Mouse (Mus musculus): ENCODE results near the gene Best2.
A peak's percentile ranks its signal among the peaks of the same experiment; 100 is the strongest.

Best2 gene

GRCm38 (mm10) chr8:84982499-84983011 lies 31.8 kb downstream of the Best2 start:
- no peak for DNase-seq (ENCODE audit: low read depth, low spot score)

GRCm38 (mm10) chr8:84981644-84982498 lies 32.5 kb downstream of the Best2 start:
- DNase-seq (ENCODE audit: low read depth, low spot score): no peak

GRCm38 (mm10) chr8:84980622-84981358 lies 33.5 kb downstream of the Best2 start:
- peak; percentile 80 for DNase-seq (ENCODE audit: low read depth, low spot score)

DNA sequence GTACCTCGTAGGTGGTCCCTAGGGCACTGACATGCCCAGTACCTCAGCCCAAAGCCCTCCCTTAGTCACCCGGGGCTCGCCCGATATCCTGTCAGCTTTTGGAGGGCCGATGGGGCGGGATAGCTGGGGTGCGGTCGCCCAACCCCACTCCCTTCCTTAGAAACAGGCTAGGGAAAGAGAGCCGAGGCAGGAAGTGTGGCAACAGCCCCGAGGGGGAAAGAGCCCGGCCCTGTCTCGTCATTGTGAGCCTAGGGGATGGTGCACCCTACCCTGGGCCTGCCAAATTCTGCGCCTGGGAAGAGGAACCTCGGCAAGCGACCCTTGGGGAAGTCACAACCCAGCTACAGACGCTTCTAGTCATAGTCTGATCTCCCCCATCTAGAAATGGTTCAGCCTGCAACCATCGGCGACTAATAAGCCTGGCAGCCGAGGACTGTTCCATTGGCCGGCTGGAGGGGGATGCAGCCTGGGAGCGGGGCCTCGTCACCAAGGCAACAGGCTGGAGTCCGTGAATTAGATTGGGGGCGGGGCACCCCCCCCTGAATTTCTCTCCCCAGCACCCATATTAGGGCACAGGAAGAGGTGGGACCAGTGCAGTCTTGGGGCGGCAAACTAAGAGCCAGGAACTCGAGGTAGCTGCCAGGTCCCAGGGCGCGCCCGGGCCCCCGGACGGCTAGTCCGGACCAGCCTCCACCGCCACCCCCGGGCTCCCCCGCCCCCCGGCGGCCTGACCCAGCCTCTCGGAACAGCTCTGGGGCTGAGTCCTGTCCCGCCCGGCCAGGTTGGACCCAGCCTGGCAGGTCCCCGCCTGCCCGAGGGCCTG lies 34.5 kb downstream of the Best2 start:
- peak; percentile 93 for DNase-seq (ENCODE audit: low read depth, low spot score)

- peak; percentile 99 for DNase-seq (ENCODE audit: low read depth, low spot score)
Observed at GRCm38 (mm10) chr8:84978248-84978940, 35.9 kb downstream of the Best2 start, which contains the start of gene Junb. Gene Junb (minus strand): TSS chr8:84978718.

GRCm38 (mm10) chr8:84977435-84978247 lies 36.7 kb downstream of the Best2 start:
- no peak for DNase-seq (ENCODE audit: low read depth, low spot score)

- DNase-seq (ENCODE audit: low read depth, low spot score): no peak
Observed at GRCm38 (mm10) chr8:84976763-84977434, 37.4 kb downstream of the Best2 start.

DNA sequence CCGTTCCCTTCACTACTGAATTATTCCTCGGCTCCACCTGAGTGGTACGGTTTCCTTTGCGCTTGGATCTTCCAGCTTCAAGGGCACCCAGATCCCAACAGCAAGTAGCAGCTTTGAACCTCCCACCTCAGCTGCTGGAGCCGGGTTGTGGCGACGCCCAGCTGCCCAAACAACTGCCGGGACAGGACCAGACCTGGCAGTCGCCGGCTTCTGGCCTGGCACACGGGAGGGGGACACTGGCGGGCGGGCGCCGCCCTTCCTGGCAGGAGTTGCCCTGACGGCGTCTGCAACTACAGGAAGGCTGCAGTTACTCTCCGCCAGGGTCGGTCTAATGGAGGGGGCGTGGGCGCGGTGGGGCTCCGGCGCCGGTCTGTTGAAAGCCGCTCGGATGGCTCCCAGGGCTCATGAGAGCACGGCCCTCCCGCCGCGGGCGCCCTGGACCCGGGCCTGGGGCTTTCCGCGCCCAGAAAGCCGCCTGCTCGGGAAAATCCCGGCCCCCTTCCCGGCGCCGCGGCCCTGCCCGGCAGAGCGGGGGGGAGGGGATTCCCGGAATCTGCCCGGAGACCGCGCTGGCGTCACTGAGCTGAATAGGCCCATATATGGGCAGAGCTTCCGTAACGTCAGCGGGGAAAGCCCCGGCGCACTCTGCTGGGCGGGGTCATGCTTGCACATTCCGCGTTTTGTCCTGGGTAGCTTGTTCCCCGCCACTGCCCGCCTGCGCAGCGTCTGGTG lies 38.1 kb downstream of the Best2 start:
- DNase-seq (ENCODE audit: low read depth, low spot score): peak; percentile 96

DNA sequence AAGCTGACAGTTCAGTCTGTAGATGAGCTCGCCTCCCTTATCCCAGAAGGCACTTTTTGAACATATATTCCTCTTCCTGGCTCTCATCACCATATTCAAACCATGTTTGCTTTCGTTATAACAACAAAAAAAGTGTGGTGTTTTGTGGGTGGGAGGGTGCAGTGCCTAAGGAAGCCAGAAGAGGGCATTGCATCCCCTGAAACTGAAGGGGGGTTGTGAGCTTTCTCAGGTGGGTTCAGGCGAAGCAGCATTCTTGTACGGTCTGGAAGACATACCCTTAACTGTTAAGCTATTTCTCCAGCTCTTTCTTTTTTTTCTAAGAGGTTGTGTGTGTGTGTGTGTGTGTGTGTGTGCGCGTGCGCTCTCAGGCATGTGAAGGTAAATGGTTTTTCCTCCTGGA lies 38.9 kb downstream of the Best2 start:
- no peak for DNase-seq (ENCODE audit: low read depth, low spot score)

DNA sequence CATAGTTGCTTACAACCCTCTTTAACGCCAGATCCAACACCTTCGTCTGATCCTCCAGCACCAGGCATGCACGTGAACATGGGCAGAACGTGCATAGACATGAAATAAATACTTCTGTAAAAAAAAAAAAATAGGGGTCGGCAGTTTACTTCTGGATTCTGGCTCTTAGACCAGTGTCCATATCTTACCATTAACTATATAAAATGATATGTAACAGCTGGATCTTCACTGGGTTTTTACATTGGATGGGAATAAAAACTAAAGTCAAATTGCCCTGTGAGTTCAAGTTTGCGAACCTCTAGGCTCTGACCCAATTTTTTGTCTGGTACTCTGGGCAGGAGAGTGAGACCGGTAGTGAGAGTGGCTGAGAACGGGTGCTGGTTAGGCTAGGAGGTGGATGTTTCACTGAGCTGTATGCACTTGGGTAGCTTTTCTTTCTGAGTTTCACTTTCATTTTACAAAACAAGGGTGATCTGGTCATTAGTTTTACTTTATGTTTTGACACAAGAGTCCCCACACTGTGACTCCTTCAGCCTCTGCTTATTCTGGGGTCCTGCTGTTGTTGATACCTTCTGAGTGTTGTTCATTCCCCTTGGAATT lies 39.7 kb downstream of the Best2 start:
- DNase-seq (ENCODE audit: low read depth, low spot score): no peak

DNA sequence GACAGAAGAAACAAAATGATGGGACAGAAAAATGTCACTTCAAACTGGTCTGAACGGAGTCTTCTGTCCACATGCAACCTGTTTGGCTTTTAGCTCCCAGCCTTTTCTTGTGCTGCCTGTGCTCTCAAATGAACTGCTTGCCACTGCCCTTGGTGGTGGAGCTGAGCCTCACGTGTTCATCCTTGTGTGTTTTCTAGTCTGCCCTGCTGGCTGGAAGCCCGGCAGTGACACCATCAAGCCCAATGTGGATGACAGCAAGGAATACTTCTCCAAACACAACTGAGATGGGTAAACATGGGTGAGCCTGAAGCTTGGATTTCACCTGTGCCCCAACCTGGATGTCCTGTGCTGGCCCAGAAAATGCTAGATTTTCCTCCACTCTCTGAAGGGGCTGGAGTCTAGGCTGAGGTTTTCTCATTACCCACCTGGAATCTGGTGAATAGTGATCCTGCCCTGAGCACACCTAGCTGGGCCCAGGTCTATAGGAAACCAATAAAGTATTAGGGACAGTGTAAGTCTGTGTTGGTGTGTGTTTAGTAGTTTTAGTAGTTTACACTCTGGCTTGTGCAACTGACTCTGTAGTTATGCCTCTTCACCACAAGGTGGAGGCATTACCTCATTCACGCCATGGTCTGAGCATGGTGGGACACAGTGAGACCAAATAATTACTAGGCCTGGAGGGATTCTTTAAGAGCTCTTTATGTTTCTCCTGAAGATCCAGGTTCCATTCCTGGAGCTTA lies 40.4 kb downstream of the Best2 start:
- DNase-seq (ENCODE audit: low read depth, low spot score): no peak

DNA sequence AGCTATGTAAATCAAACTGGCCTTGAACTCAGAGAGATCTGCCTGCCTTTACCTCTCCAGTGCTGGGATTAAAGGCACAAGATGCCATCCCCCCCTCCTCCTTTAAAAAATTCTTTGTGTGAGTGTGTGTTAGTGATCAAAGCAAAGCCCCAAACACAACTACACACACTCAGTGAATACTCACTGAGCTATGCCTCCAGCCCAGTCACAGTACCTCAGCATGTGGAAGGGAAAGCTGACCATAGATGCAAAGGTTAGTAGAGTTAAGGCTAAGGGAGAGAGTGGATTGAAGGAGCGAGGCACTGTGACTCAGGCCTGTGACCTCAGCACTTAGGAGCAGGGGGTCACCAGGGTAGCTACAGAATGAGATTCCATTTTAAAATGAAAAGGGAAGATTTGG lies 41.3 kb downstream of the Best2 start:
- no peak for DNase-seq (ENCODE audit: low read depth, low spot score)

DNA sequence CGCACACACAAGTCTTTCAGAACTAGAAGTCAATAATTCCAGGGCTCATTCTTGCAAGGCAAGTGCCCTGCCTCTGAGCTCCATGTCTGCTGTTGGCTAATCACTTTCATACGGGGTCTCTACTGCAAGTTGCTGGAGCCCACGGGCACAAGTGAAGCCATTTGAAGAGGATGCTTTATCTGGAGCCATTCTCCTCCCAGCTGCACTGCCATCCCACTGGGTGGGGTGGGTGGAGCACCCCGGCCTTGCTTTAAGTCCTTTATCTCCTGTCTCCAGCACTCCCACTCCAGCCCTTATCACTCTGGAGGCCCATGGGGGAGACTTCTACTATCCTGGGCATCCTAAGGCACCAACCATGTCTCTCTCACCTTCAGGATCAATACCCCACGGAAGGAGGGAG lies 43.4 kb downstream of the Best2 start:
- no peak for DNase-seq (ENCODE audit: low read depth, low spot score)

GRCm38 (mm10) chr8:84970135-84970790 lies 44.1 kb downstream of the Best2 start:
- DNase-seq (ENCODE audit: low read depth, low spot score): no peak

DNA sequence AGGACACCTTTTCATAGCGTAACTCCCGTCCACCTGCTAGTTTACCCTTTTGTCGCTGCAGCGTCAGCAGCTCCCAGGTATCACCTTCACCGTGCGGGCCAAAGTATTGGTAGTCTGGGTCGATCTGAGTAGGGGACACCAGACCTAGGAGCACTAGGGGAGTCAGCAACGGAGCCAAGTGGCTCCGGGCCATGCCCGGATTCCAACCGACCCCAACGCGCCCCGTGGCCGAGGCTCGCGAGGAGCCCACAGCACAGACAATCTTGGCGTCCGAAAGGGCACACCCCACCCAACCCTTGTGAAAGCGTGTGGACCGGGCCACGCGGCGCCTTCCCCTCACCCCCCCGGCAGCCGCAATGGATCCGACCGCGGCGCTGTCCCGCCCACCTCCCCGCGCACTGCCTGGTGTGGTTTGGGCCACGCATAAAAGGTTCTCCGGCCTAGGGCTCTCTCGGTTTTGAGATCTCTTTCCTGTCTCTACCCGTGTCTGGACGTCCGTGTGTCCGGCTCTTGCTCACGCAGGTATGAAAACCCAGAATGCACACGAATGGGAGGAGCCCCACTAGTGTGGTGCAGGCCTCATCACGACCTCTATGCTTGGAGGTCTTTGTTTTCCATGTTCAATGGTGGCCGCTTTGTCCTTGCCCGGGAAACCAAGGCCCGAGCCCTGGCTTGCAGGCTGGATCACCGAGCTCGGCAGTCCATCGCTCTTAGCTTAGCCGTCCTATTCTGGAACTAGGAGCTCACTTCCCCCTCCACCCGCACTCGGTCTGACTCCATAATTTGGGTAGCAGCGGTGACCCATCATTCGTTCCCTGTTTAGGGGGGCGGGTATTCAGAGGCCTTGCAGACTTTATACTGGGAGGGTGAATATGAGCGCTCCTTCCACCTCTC lies 44.8 kb downstream of the Best2 start, which contains the start of the genes Gm49661, Prdx2 and Rnaseh2a:
Gene Gm49661, minus strand, starts transcription at position 193 of the 894 bp plus-strand sequence.
Gene Prdx2, plus strand, starts transcription at position 347 of the 894 bp plus-strand sequence.
Gene Rnaseh2a, minus strand, starts transcription at position 527 of the 894 bp plus-strand sequence.
- no peak for DNase-seq (ENCODE audit: low read depth, low spot score)

DNA sequence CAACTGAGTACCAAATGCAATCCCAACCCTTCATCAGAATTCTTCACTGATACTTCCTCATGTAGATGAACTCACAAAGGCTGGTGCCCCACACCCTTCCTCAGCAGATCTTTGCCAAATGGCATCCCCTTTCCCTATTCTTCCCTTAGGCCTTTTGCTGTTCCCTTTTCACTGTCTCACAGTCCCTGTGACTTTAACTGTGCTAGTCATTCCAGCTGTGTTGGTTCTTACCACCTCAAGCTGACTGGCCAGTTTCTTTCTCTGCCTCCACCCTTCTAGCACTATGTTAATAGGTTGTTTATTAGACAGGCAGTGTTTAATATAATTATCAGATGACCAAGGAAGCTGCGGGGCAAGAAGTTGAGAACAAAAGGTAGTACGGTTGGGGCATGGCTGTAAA lies 45.7 kb downstream of the Best2 start:
- no peak for DNase-seq (ENCODE audit: low read depth, low spot score)

All from skeletal muscle tissue, adult 2 months (tissue).